Mouse (Mus musculus) neutrophil, adult 5-6 weeks (primary cell): ENCODE measurements around the gene Erc2. TPM values are rescaled to one million over a fixed set of nuclear protein-coding genes. Genes with fewer than 3 reads are reported as not detected.

Experiments used
- ATAC-seq: fragments of 151-379, 151-347 bp; 2 replicates; pipeline ENCODE4 v1.8.0; 2017; ENCODE audit warnings: mild to moderate bottlenecking, moderate TSS enrichment; ENCODE audit not compliant: insufficient number of reproducible peaks, poor library complexity, low FRiP score, severe bottlenecking; ENCODE audit errors: extremely low read depth
- total RNA-seq: library from RNA; stranded (forward); fragments of 200-1000 nt; gene quantifications from 2 replicates; pipeline ENCODE4 v1.2.3, GENCODE M21; 2017

The Erc2 gene
- total RNA-seq, 1 experiment from 2014 or later, result not detected

DNA sequence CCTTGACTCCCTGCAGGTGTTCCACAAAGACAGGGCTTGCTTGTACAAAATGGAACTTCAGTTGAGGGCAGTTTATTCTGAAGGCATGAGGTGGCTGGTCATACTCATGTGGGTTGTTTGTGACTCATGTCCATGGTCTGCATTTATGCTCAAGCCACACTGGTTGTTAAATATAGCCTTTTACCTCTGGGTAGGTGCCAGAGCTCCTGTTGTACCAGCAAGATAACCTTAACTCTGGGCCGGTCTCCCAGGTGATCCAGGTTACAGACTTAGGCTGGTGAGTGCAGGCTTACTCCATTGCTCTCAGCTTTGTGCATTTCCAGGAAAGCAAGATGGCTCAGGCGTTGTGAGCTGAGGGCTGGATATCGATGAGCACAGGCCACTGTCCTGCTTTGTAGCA, 189.4 kb downstream of the Erc2 start:
- ATAC-seq, result no peak

DNA sequence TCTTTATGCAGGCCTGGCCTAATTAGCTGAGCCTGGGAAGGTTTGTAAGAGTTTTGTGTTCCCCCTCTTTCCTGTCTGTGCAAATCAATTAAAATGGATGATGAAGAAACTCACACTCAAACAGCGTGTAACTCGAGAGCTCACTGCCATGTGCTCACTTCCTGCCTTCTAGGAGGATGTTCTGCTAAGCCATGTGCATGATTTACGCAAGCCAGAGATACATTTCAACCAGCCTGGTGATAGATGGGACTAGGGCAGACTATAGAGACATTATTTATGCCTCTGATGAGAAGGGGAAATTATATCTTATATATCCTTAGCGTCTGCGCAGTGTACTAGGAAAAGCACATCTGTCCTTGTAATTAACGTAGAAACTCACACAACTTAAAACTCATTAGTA, 193.5 kb downstream of the Erc2 start:
- no peak for ATAC-seq

DNA sequence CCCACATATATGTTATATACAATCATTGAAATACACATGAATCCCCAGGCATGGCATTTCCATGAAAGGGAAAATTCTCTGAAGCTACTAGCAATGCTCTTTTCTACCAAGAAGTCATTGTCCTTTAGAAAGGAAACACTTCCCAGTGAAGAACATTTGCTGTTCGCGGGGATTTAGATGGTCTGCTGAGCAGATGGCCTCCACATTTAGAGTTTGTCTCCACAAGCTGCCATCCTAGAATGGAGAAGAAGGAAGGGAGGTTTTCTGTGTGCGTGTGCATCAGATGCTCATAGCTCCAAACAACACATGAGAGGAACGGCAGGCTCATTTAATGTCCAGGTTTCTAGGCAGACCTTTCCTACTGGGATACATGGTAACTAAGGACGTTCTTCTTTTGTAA, 196.8 kb downstream of the Erc2 start:
- ATAC-seq, result no peak

DNA sequence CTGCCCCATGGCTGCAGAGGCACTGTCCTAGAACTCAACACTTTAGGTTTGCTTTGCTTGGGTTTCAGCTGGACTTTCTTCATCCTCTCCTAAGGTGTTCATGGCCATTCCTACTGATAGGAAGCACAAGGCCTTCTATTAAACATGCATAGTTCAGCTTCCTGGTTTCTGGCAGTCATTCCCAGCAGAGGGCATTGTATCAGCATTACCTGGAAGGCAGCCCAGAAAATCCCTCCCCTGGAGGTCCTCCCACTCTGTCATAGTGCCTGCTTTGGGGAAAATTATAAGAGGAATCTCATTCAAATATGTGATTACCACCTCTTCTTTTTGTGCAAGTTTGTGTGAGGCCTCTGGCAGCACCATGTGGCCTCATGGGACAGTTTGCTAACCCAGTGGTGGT, 199.6 kb downstream of the Erc2 start:
- ATAC-seq, result no peak

DNA sequence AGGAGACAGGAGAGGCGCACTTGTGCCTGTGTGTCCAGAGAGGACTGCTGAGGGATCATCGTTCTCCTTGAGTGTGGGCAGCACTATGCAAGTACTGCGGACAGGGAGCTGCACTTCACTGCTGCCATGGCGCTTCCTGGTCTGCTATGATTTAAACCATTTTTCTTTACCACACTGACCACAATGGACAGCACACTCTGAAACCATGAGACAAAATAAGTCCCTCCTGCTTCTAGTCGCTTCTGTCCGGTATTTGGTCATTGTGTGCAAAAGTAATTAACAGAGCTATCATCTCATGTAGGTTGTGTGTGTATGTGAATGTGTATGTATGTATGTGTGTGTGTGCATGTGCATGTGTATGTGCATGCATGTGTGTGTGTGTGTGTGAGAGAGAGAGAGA, 200.3 kb downstream of the Erc2 start:
- ATAC-seq, result no peak

DNA sequence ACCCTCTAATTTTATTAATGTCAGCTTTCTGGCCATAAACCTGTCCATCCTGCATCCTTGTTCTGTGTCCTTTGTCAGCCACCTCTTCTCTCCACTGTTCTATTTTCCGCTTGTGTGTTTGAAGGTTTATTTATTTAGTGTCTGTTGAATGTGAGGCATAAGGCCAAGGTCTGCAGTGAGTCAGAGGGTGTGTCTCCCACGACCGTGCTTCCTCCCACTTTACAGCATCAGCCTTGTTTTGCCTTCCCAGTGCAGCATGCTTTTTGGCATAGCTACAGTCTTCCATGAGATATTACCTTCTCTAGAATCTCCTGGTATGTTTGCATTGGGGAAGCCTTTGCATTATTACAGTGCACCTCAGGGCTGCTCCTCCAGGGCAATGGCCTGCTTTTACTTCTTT, 200.8 kb downstream of the Erc2 start:
- ATAC-seq, result no peak

DNA sequence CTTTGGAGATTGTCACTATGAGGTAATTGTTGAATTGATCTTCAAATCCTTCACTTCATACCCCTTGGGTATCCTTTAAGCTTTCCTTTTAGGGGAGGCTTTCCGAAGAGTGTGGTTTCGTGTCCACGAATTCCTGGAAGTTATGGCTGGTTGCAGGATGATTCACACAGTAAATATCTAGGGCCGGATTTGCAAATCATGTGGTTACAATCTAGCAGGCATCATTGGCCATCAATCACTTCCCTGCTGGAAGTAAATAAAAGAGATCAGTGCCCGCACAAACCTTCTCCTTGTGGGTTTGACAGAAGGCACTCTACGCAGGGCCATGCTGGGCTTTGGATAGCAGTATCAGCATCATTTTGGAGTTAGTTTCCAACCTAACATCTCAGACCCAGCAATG, 201.7 kb downstream of the Erc2 start:
- ATAC-seq, result no peak

DNA sequence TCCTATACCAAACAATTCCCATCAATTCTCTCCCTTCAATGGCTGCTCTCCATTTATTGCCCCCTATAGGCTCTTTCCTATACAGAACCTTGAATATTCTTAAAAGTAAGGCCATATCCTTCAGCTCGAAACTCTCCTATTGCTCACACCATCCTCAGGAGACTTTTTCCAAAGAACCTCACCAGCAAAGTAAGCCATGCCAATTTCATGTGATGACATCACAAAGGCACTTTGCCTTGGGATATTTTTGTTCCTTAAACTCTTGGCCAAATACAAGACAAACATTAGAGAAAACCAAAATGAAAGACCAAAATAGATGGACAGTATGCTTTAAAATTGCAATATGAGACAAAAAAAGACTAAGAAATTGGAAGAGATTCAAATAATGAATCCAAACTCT, 204.6 kb downstream of the Erc2 start:
- no peak for ATAC-seq

DNA sequence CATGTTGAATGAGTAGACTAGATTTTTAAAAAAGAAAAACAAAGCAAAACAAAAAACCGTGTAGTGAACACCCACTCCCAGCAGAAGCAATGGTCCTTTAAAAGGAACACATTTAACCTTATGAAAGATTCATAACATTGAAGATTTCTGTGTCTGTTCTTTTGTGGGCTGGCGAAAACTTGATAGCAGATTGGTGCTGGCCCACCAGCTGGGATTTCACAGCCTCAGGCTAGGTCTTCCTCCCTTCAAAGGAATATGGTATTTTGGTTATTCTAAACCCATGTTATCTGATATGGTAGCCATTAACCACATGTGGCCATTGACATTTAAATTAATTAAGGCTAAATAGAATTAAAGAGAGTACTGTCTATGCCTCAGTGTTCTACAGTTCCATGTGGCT, 205.9 kb downstream of the Erc2 start:
- ATAC-seq, result no peak

DNA sequence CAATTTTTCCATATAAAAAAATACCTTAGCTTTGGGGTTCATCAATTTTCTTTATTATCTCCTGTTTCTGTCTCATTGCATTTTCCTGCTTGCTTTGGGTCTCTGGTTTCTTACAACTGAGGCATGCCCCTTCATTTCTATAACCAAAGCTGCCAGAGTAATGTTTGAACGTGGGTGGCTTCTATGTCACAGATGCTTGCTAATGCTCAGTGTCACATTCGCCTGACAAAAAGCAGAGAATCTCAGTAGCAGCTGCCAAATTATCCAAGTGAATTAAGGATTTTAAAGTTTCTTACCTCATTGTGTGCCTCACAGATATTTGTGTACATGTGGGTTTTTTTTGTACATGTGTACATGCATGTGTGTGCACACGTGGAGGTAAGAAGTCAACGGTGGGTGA, 210.0 kb downstream of the Erc2 start:
- ATAC-seq, result no peak

DNA sequence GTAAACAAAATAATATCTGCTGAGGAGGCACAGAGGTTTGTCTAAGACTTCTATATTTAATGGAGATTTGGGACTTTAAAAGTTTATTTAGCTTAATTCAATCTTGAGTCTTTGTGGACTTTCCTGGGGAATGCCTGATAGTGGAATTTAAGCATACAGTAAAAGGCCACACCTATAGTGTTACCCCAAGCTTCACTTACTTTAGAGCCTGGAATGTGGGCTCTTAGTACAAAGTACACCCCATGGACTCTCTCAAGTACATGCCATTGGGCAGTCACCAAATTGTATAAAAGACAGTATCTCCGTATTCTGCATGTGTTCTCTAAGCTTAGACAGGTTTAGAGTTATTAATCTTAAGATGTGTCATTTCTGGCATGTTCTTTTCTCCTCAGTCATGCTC, 213.1 kb downstream of the Erc2 start:
- no peak for ATAC-seq

DNA sequence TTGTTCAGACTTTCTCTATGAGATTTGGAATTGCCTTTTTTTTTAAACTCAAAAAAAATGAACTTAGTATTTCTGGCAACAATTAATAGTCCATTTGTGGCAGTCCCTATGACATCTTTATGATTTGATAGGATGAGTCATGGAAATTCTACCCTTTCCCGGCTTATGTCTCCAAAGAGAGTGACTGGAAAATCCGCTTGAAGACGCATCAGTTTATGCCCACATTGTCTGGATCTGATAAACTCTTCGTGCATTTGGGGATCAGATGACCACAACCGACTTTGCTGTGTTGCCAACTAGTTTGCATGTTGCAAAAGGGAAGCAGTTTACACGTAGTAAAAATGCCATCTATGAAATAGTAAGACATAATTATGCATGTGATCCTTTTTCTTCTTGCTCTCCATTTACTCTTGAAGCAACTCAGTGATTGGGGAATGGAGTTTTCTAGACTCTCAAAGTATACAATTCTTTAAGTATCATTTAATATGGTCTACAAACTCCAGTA, 215.4 kb downstream of the Erc2 start:
- ATAC-seq, result no peak

DNA sequence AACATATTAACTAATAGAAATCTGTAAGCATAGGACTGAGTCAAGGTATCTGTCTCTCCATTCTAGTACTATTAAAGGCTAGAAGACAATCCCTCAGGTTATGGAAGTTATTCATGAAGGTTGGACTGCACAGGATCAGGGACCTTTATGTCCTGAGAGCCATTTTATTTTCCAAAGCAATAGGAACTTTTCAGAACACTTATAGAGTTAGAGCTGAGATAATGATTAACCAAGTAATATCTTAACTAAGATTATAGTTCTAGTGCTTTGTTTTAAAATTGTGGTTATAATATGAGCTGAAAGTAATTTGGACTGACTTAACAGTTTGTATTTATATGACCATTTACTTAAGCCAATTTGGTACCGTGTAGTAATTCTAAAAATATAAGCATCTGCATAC, 217.9 kb downstream of the Erc2 start:
- no peak for ATAC-seq

DNA sequence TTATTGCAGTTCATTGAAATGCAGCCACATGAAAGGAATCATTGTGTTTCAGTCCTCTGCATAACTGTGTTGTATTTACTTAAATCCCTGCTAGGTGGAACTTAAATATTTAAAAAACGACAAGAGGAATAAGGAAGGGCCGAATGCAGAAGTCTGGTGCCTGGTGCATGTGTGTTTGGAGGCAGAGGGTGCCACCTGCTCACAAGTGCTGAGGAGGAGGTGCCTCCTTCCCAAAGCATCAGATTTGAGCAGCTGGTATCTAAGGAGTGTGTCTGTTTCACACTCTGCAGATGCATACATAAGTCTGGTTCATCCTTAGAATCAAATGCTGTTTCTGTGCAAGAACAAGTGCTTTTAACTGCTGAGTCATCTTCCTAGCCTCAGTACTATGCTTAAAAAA, 224.6 kb downstream of the Erc2 start:
- ATAC-seq, result no peak

DNA sequence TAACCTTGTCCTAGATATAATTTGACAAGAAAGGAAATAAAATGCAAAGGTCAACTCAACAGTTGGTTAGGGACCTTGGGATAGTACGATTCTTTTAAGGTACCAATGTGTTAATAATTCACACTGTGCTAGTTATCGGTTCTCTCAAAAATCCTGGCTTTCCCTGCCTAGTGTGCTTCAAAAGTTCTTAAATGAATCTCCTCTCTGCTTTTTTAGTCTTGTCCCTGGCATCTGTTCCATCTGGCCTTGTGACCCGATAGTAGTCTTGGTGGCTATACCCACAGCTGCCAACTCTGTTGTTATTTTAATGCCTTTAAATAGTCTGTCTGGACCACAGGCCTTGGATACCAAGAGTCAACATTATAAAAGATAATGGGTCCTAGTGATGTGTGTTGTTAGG, 225.1 kb downstream of the Erc2 start:
- ATAC-seq, result no peak

DNA sequence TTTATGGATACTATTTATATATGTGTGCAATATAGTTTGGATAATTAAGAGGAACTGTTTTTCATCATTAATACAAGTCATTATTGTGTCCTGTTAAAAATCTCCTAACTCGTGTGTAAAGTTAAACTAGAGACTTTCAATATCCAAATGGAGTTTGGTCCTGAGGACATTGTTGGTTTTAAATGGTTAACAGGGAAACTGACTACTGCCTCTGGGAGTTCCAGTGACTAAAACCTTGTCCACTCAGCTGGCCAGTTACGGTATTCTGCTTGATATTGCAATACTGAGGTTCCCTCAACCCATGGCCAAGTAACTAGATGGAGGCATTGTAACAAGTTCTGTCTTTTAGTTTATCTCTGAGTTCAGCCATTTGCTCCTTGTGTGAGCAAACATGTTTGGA, 229.0 kb downstream of the Erc2 start:
- ATAC-seq, result no peak

DNA sequence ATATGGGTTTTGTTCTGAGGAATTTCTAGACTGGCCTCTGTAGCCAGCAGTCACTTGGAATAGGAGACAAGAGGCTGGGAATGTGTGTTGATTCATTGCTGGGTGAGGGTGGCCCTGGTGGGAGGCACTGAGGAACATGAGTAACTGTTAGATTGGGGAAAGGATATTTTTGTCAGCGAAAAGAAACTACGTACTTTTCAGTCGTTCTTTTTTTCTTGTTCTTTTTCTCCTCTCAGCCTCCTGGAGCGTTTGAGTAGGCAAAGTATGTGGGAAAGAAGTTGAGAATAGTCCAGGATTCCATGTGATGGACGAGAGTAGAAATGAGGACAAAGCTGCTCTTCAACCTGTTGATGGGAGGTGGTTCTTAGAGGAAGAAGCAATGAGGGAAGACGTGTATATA, 230.4 kb downstream of the Erc2 start:
- ATAC-seq, result no peak

DNA sequence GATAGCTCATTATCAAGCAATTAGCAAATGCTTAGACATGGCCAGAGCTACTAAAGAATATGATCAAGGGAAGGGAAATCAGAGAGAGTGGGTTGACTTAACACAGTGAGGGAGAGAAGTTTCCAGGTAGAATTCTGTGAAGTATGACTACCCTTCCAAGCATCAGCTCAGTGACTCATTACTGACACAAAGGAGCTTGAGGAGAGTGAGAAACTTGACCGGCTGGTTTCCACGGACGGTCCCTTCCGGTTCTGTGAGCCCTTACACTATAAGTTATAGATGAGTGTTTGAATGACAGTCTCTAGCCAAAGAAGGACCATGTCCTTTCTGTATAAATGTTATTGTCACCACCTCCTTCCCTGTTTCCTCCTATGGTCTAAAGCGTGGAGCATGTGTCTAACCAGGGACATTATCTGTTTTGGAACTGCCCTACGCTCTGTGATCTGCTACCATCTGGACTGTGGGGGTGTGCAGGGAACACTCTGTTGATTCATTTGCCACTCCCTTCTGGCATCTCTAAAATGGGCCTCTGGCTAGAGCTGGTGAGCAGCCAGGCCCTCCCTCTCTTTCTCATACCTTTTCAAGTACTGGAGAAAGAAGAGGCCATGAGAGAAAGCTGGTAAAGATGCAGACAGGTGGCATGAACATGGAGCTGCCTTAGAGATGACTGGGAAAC, 238.3 kb downstream of the Erc2 start:
- no peak for ATAC-seq

DNA sequence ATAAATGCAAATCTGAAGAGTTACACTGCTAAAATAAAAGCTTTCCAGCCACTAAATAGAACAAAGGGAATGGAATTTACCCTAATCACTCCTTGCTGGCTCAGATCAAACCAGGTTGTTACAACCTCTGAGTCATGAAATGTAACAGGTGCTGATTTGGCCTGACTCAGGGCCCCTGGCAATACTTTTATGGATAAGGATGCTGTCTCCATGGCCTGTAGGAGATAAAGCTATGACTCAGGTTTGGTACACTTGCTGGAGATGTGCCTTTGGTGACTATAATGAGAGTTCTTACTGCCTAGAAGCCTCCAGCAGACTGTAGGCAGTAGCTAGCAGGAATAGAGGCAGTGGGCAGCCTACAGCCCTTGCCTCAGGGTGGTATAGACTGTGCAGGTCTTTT, 240.1 kb downstream of the Erc2 start:
- no peak for ATAC-seq

DNA sequence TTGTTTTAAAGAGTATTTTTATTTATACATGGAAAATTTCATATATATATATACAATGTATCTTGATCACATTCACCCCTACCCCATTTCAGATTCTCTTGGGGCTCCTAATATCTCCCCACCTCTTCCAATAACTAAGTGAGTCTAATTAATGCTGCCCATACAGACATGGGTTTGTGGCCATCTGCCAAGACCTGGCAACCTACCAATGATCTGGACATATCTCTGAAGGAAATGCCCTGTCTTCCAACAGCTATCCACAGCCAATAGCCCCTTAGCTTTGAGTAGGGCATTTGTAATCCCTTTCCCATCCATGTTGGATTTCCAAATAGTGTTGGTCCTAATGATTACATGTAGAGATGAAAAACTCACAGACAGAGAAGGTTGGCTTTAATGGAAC, 245.2 kb downstream of the Erc2 start:
- ATAC-seq, result no peak

DNA sequence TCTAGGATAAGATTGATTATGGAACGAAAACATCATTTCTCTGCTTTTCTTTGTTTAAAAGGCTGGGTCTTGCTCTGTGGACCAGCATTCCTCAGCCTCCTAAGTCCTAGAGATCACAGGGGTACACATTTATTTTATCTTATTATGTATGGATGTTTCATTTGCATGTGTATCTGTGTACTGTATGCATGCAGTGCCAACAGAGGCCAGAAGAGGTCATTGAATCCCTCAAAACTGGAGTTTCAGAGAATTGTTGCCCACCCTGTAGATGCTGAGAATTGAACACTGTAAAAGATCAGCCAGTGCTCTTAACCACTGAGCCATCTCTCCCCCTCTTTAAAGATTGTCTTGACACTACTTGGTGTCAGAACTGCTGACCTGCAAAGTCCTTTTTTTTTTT, 251.4 kb downstream of the Erc2 start:
- no peak for ATAC-seq
